Mouse (Mus musculus) 3134 (cell line): ENCODE results near the gene Rab5c.

ENCODE experiments used
- DNase-seq: peaks from one replicate; pipeline ENCODE4 v3.0.0-alpha.2; 2011; ENCODE audit warnings: low spot score; ENCODE audit not compliant: insufficient read length; ENCODE audit errors: extremely low read depth

Rab5c gene

GRCm38 (mm10) chr11:100754021-100754692 lies 16.1 kb upstream of the Rab5c start:
- no peak for DNase-seq

- DNase-seq = no peak
These were observed 14.3 kb upstream of the Rab5c start for GRCm38 (mm10) chr11:100752294-100752693.

GRCm38 (mm10) chr11:100750127-100750526 lies 12.1 kb upstream of the Rab5c start:
- DNase-seq = no peak

GRCm38 (mm10) chr11:100749469-100749868 lies 11.5 kb upstream of the Rab5c start:
- no peak for DNase-seq

GRCm38 (mm10) chr11:100748620-100749019 lies 10.6 kb upstream of the Rab5c start:
- no peak for DNase-seq

- no peak for DNase-seq
These were observed 9.1 kb upstream of the Rab5c start for GRCm38 (mm10) chr11:100747114-100747513.

- DNase-seq = no peak
These were observed 8.5 kb upstream of the Rab5c start for GRCm38 (mm10) chr11:100746546-100746945.

GRCm38 (mm10) chr11:100745085-100745484 lies 7.1 kb upstream of the Rab5c start:
- DNase-seq = no peak

- no peak for DNase-seq
These were observed 3.3 kb upstream of the Rab5c start for GRCm38 (mm10) chr11:100741348-100741747.

- no peak for DNase-seq
These were observed 734 bp upstream of the Rab5c start for GRCm38 (mm10) chr11:100738749-100739148.

- DNase-seq = no peak
These were observed 796 bp downstream of the Rab5c start for GRCm38 (mm10) chr11:100737105-100737733.

GRCm38 (mm10) chr11:100736746-100737080 lies 1.3 kb downstream of the Rab5c start:
- DNase-seq = no peak

GRCm38 (mm10) chr11:100735954-100736745 lies 1.9 kb downstream of the Rab5c start:
- DNase-seq = no peak

GRCm38 (mm10) chr11:100735134-100735865 lies 2.7 kb downstream of the Rab5c start:
- DNase-seq = no peak

GRCm38 (mm10) chr11:100730477-100731205 lies 7.4 kb downstream of the Rab5c start:
- no peak for DNase-seq

- DNase-seq = no peak
These were observed 8.0 kb downstream of the Rab5c start for GRCm38 (mm10) chr11:100729976-100730375.

GRCm38 (mm10) chr11:100728601-100729000 lies 9.4 kb downstream of the Rab5c start:
- DNase-seq = no peak

GRCm38 (mm10) chr11:100727201-100727600 lies 10.8 kb downstream of the Rab5c start:
- no peak for DNase-seq

- no peak for DNase-seq
These were observed 13.0 kb downstream of the Rab5c start for GRCm38 (mm10) chr11:100724919-100725512.

- no peak for DNase-seq
These were observed 15.5 kb downstream of the Rab5c start for GRCm38 (mm10) chr11:100722493-100723028.
